Mouse (Mus musculus) myocyte (in vitro differentiated cells): ENCODE measurements around the gene Brpf3.

Experiments
- CEBPB ChIP-seq: IDR thresholded peaks from 2 replicates; pipeline ENCODE4 v1.6.1; 2011; ENCODE audit warnings: mild to moderate bottlenecking, moderate library complexity; ENCODE audit not compliant: poor library complexity, insufficient read depth, severe bottlenecking
- E2F4 ChIP-seq: IDR thresholded peaks from one replicate; pipeline ENCODE4 v1.6.1; 2011; ENCODE audit warnings: mild to moderate bottlenecking, control low read depth, moderate library complexity; ENCODE audit not compliant: insufficient read depth
- MAX ChIP-seq: IDR thresholded peaks from one replicate; pipeline ENCODE4 v1.6.1; 2011; ENCODE audit warnings: low read depth, mild to moderate bottlenecking, control low read depth
- MYOD1 ChIP-seq, 3 experiments: IDR thresholded peaks; one replicate each; pipeline ENCODE4 v1.6.1; 2011; ENCODE audit warnings: control low read depth in 2 of 3, low read depth in 2 of 3, mild to moderate bottlenecking in 2 of 3, moderate library complexity in 1 of 3; ENCODE audit not compliant: insufficient read length in 2 of 3, control insufficient read depth in 1 of 3
- MYOG ChIP-seq, 3 experiments: IDR thresholded peaks; one replicate each; pipeline ENCODE4 v1.6.1; 2011; ENCODE audit warnings: control low read depth in 2 of 3, low read depth in 2 of 3, mild to moderate bottlenecking in 2 of 3; ENCODE audit not compliant: insufficient read length in 2 of 3, control insufficient read depth in 1 of 3, insufficient read depth in 1 of 3
- POLR2A ChIP-seq: IDR thresholded peaks from one replicate; pipeline ENCODE4 v1.6.1; 2011; ENCODE audit warnings: low read depth, mild to moderate bottlenecking, control low read depth, moderate library complexity; ENCODE audit not compliant: insufficient read length
- POLR2AphosphoS2 ChIP-seq: IDR thresholded peaks from one replicate; pipeline ENCODE4 v1.6.1; 2011; ENCODE audit warnings: low read depth, control low read depth; ENCODE audit not compliant: insufficient read length
- REST ChIP-seq: IDR thresholded peaks from one replicate; pipeline ENCODE4 v1.6.1; 2011; ENCODE audit warnings: mild to moderate bottlenecking, control low read depth, moderate library complexity; ENCODE audit not compliant: insufficient read depth, insufficient read length
- SRF ChIP-seq: IDR thresholded peaks from one replicate; pipeline ENCODE4 v1.6.1; 2011; ENCODE audit warnings: low read depth; ENCODE audit not compliant: control insufficient read depth, insufficient read length
- TCF12 ChIP-seq: IDR thresholded peaks from one replicate; pipeline ENCODE4 v1.6.1; 2011; ENCODE audit warnings: mild to moderate bottlenecking, control low read depth; ENCODE audit not compliant: poor library complexity, insufficient read depth, severe bottlenecking
- TCF3 ChIP-seq: IDR thresholded peaks from one replicate; pipeline ENCODE4 v1.6.1; 2011; ENCODE audit warnings: low read depth, control low read depth; ENCODE audit not compliant: insufficient read length
- USF1 ChIP-seq: IDR thresholded peaks from one replicate; pipeline ENCODE4 v1.6.1; 2011; ENCODE audit warnings: low read depth, mild to moderate bottlenecking, control low read depth, moderate library complexity

DNA sequence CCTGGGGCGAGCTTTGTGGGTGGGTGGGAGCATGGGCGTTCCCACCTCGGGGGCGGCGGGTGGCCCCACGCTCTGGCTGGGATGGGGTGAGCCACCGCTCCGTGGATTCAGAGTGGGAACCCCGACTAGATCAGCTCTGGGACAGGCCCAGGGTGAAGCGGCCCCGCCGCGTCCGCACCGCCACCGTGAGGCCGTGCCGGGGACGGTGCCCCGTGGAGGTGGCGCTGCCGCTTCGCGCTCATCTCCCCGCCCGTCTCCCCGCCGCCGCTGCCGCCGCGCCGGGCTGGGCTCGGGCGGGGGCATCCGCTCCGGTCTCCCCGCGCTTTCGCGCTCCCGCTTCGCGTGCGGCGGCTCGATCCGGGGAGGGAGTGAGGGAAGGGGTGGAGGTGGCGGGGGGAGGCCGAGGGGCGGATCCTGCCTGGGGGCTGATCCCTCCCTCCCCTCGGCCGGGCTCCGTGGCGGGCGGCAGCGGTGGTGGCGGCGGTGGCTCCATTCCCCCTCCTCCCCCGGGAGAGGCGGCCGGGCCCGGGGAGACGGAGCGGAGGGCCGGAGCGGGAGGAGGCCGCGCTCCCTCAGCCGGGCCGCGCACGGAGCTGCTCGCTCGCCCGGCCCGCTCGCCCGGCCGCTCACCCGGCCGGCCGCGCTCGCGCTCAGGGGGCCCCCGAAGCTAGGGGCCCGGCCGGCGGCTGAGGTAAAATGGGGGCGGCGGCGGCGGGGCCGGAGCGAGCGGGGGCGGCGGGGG lies at the start of gene Brpf3:
- TF ChIP-seq POLR2A (peak; percentile 69), MYOG (IDR thresholded peaks at IDR 0.05; ENCODE audit: control insufficient read depth in 1 of 3, insufficient read depth in 1 of 3, insufficient read length in 2 of 3, low read depth in 2 of 3) (no peak), MAX (no peak), TCF3 (no peak), TCF12 (no peak), POLR2AphosphoS2 (peak; percentile 76), E2F4 (no peak), CEBPB (no peak), USF1 (no peak), MYOD1 (IDR thresholded peaks at IDR 0.05; ENCODE audit: control insufficient read depth in 1 of 3, insufficient read length in 2 of 3, low read depth in 2 of 3) (peak in 1 of 3 experiments; percentile 6), SRF (peak; percentile 5), REST (no peak)
